Mouse (Mus musculus): Measurements from ENCODE around the gene Ndufa13.
"Not testable (repeated sequence)": the region's sequence is repeated elsewhere in the genome, so short reads cannot be mapped to it uniquely, and the experiment has no call there.

The Ndufa13 gene

GRCm38 (mm10) chr8:69902163-69903062 is at the start of gene Ndufa13, which contains the start of the genes Tssk6 and Yjefn3:
Gene Ndufa13 (minus strand): TSS chr8:69902558.
Gene Tssk6 (plus strand): TSS chr8:69902184.
Gene Yjefn3 (minus strand): TSS chr8:69902712.
- DNase-seq (ENCODE audit: low spot score in 2 of 2) = no peak

GRCm38 (mm10) chr8:69950300-69950699 is 47.9 kb upstream of the Ndufa13 start:
- no peak for DNase-seq (ENCODE audit: low spot score in 2 of 2)

- DNase-seq (ENCODE audit: low spot score in 2 of 2) = not testable (repeated sequence)
These were observed 40.1 kb upstream of the Ndufa13 start for GRCm38 (mm10) chr8:69942495-69942894.

- no peak for DNase-seq (ENCODE audit: low spot score in 2 of 2)
These were observed 38.0 kb upstream of the Ndufa13 start for GRCm38 (mm10) chr8:69940386-69940785.

GRCm38 (mm10) chr8:69939633-69940032 is 37.3 kb upstream of the Ndufa13 start:
- DNase-seq (ENCODE audit: low spot score in 2 of 2) = no peak

- no peak for DNase-seq (ENCODE audit: low spot score in 2 of 2)
These were observed 36.1 kb upstream of the Ndufa13 start for GRCm38 (mm10) chr8:69938245-69938982.

- no peak for DNase-seq (ENCODE audit: low spot score in 2 of 2)
These were observed 35.1 kb upstream of the Ndufa13 start for GRCm38 (mm10) chr8:69937466-69937865.

- no peak for DNase-seq (ENCODE audit: low spot score in 2 of 2)
These were observed 33.9 kb upstream of the Ndufa13 start for GRCm38 (mm10) chr8:69936050-69936794.

GRCm38 (mm10) chr8:69935431-69935830 is 33.1 kb upstream of the Ndufa13 start:
- no peak for DNase-seq (ENCODE audit: low spot score in 2 of 2)

GRCm38 (mm10) chr8:69934582-69934981 is 32.2 kb upstream of the Ndufa13 start:
- no peak for DNase-seq (ENCODE audit: low spot score in 2 of 2)

- no peak for DNase-seq (ENCODE audit: low spot score in 2 of 2)
These were observed 31.5 kb upstream of the Ndufa13 start for GRCm38 (mm10) chr8:69933811-69934210.

GRCm38 (mm10) chr8:69926901-69927300 is 24.5 kb upstream of the Ndufa13 start:
- no peak for DNase-seq (ENCODE audit: low spot score in 2 of 2)

GRCm38 (mm10) chr8:69923986-69924385 is 21.6 kb upstream of the Ndufa13 start:
- no peak for DNase-seq (ENCODE audit: low spot score in 2 of 2)

GRCm38 (mm10) chr8:69921141-69921540 is 18.8 kb upstream of the Ndufa13 start:
- DNase-seq (ENCODE audit: low spot score in 2 of 2) = no peak

- DNase-seq (ENCODE audit: low spot score in 2 of 2) = peak in 1 of 2 experiments; percentile 40
These were observed 17.7 kb upstream of the Ndufa13 start for GRCm38 (mm10) chr8:69919876-69920662.

GRCm38 (mm10) chr8:69919010-69919409 is 16.7 kb upstream of the Ndufa13 start:
- DNase-seq (ENCODE audit: low spot score in 2 of 2) = peak; percentile 41 to 78

GRCm38 (mm10) chr8:69918506-69918905 is 16.1 kb upstream of the Ndufa13 start:
- no peak for DNase-seq (ENCODE audit: low spot score in 2 of 2)

GRCm38 (mm10) chr8:69915748-69916147 is 13.4 kb upstream of the Ndufa13 start:
- DNase-seq (ENCODE audit: low spot score in 2 of 2) = no peak

- DNase-seq (ENCODE audit: low spot score in 2 of 2) = no peak
These were observed 12.2 kb upstream of the Ndufa13 start for GRCm38 (mm10) chr8:69914526-69914925.

- DNase-seq (ENCODE audit: low spot score in 2 of 2) = no peak
These were observed 10.2 kb upstream of the Ndufa13 start for GRCm38 (mm10) chr8:69912478-69913074.

GRCm38 (mm10) chr8:69911917-69912316 is 9.6 kb upstream of the Ndufa13 start:
- no peak for DNase-seq (ENCODE audit: low spot score in 2 of 2)
